Mouse (Mus musculus) CH12.LX (cell line): ENCODE measurements around the gene Car14. TPM values are rescaled to one million over a fixed set of nuclear protein-coding genes. Genes with fewer than 3 reads are reported as not detected.
"Not testable (repeated sequence)": the region's sequence is repeated elsewhere in the genome, so short reads cannot be mapped to it uniquely, and the experiment has no call there.

Source experiments
- DNase-seq: peaks from one replicate; pipeline ENCODE4 v3.0.0-alpha.2; 2013; ENCODE audit errors: extremely low read depth
- H3K27ac ChIP-seq: 2 replicates; pipeline ENCODE4 v1.5.1; 2012; ENCODE audit warnings: low read depth, mild to moderate bottlenecking, control low read depth, moderate library complexity; ENCODE audit not compliant: insufficient read depth
- H3K27me3 ChIP-seq: replicated peaks from 2 replicates; pipeline ENCODE3; 2012; ENCODE audit warnings: inconsistent platforms
- H3K36me3 ChIP-seq, 2 experiments: replicated peaks in 1 of 2; 2 replicates each; pipeline versions ENCODE3 to v1.6.1; 2012; ENCODE audit warnings: inconsistent platforms in 1 of 2, low read length in 1 of 2, mild to moderate bottlenecking in 1 of 2, mixed read lengths in 1 of 2, moderate library complexity in 1 of 2; ENCODE audit not compliant: control insufficient read depth in 1 of 2, insufficient read depth in 1 of 2
- H3K4me1 ChIP-seq, 2 experiments: 2 replicates each; pipeline ENCODE4 v1.6.1; 2012; ENCODE audit warnings: inconsistent platforms in 1 of 2, moderate library complexity in 1 of 2; ENCODE audit not compliant: insufficient read depth in 2 of 2, control insufficient read depth in 1 of 2
- H3K4me2 ChIP-seq: 2 replicates; pipeline ENCODE4 v1.6.1; 2012; ENCODE audit warnings: low read depth, mild to moderate bottlenecking, control low read depth; ENCODE audit not compliant: poor library complexity, insufficient read depth, severe bottlenecking
- H3K4me3 ChIP-seq, 3 experiments: fragments of 150-350 bp in 1 of 3; sonication (generic) in 1 of 3; replicated peaks in 1 of 3; 2 replicates each; pipeline versions ENCODE3 to v1.5.1; 2011 to 2012; ENCODE audit warnings: low read depth in 2 of 3, low read length in 2 of 3, mild to moderate bottlenecking in 2 of 3, moderate library complexity in 2 of 3, control low read depth in 1 of 3, improper control_type of control experiment in 1 of 3, inconsistent platforms in 1 of 3, mixed read lengths in 1 of 3; ENCODE audit not compliant: poor library complexity in 1 of 3
- H3K79me2 ChIP-seq: replicated peaks from 2 replicates; pipeline ENCODE4 v1.6.1; 2012; ENCODE audit warnings: mild to moderate bottlenecking, moderate library complexity; ENCODE audit not compliant: control insufficient read depth, poor library complexity, insufficient read depth, severe bottlenecking; ENCODE audit errors: extremely low read depth
- H3K9ac ChIP-seq: 2 replicates; pipeline ENCODE4 v1.6.1; 2012; ENCODE audit warnings: low read depth, mild to moderate bottlenecking, control low read depth, moderate library complexity; ENCODE audit not compliant: insufficient read depth
- H3K9me3 ChIP-seq: replicated peaks from 2 replicates; pipeline ENCODE3; 2012; ENCODE audit warnings: low read length, inconsistent platforms, mixed read lengths
- BHLHE40 ChIP-seq: IDR thresholded peaks from 2 replicates; pipeline ENCODE4 v1.6.1; 2011; ENCODE audit warnings: mild to moderate bottlenecking, low read depth, low read length, improper control_type of control experiment
- CHD2 ChIP-seq: IDR thresholded peaks from 2 replicates; pipeline ENCODE4 v1.6.1; 2011; ENCODE audit warnings: low read length, improper control_type of control experiment
- CTCF ChIP-seq, 2 experiments: IDR thresholded peaks in 1 of 2; conservative IDR thresholded peaks in 1 of 2; 2 replicates each; pipeline ENCODE4 v1.5.1; 2011 to 2012; ENCODE audit warnings: low read depth in 2 of 2, low read length in 2 of 2, improper control_type of control experiment in 1 of 2, inconsistent platforms in 1 of 2, mild to moderate bottlenecking in 1 of 2, moderate library complexity in 1 of 2
- E2F4 ChIP-seq: IDR thresholded peaks from 2 replicates; pipeline ENCODE4 v1.6.1; 2011; ENCODE audit warnings: low read depth, low read length, improper control_type of control experiment; ENCODE audit not compliant: insufficient replicate concordance
- ELF1 ChIP-seq: IDR thresholded peaks from 2 replicates; pipeline ENCODE4 v1.6.1; 2014; ENCODE audit warnings: low read depth, mild to moderate bottlenecking, inconsistent platforms, low read length, improper control_type of control experiment
- GABPA ChIP-seq: IDR thresholded peaks from 2 replicates; pipeline ENCODE4 v1.6.1; 2012; ENCODE audit warnings: low read depth, low read length, improper control_type of control experiment, inconsistent platforms; ENCODE audit not compliant: insufficient replicate concordance
- HCFC1 ChIP-seq: IDR thresholded peaks from 2 replicates; pipeline ENCODE4 v1.6.1; 2012; ENCODE audit warnings: low read depth, mild to moderate bottlenecking, inconsistent platforms, low read length, improper control_type of control experiment
- IRF4 ChIP-seq: IDR thresholded peaks from 2 replicates; pipeline ENCODE4 v1.6.1; 2014; ENCODE audit warnings: low read depth, mild to moderate bottlenecking, inconsistent platforms, low read length, improper control_type of control experiment
- JUN ChIP-seq: IDR thresholded peaks from 2 replicates; pipeline ENCODE4 v1.6.1; 2011; ENCODE audit warnings: low read depth, mild to moderate bottlenecking, low read length, improper control_type of control experiment, moderate library complexity; ENCODE audit not compliant: insufficient read depth
- KAT2A ChIP-seq: IDR thresholded peaks from 2 replicates; pipeline ENCODE4 v1.6.1; 2012; ENCODE audit warnings: low read length, improper control_type of control experiment, inconsistent platforms; ENCODE audit not compliant: insufficient replicate concordance
- MAX ChIP-seq: IDR thresholded peaks from 2 replicates; pipeline ENCODE4 v1.6.1; 2011; ENCODE audit warnings: low read length, improper control_type of control experiment
- MAZ ChIP-seq: IDR thresholded peaks from 2 replicates; pipeline ENCODE4 v1.6.1; 2012; ENCODE audit warnings: low read depth, mild to moderate bottlenecking, inconsistent platforms, low read length, improper control_type of control experiment, moderate library complexity
- MEF2A ChIP-seq: IDR thresholded peaks from 2 replicates; pipeline ENCODE4 v1.6.1; 2014; ENCODE audit warnings: low read depth, mild to moderate bottlenecking, inconsistent platforms, low read length, improper control_type of control experiment, borderline replicate concordance
- MYC ChIP-seq: IDR thresholded peaks from 2 replicates; pipeline ENCODE4 v1.6.1; 2011; ENCODE audit warnings: low read depth, mild to moderate bottlenecking, improper control_type of control experiment, low read length
- NELFE ChIP-seq: IDR thresholded peaks from 2 replicates; pipeline ENCODE4 v1.6.1; 2011; ENCODE audit warnings: low read depth, low read length, improper control_type of control experiment
- NRF1 ChIP-seq: IDR thresholded peaks from 2 replicates; pipeline ENCODE4 v1.6.1; 2014; ENCODE audit warnings: low read depth, mild to moderate bottlenecking, inconsistent platforms, low read length, improper control_type of control experiment, moderate library complexity
- PAX5 ChIP-seq: IDR thresholded peaks from 2 replicates; pipeline ENCODE4 v1.6.1; 2012; ENCODE audit warnings: low read length, inconsistent platforms, mixed read lengths
- POLR2A ChIP-seq: IDR thresholded peaks from 2 replicates; pipeline ENCODE4 v1.6.1; 2011; ENCODE audit warnings: low read depth, mild to moderate bottlenecking, improper control_type of control experiment, low read length
- POLR2AphosphoS2 ChIP-seq: IDR thresholded peaks from 2 replicates; pipeline ENCODE4 v1.6.1; 2011; ENCODE audit warnings: low read depth, low read length, improper control_type of control experiment
- RCOR1 ChIP-seq: conservative IDR thresholded peaks from 2 replicates; pipeline ENCODE4 v1.6.1; 2012; ENCODE audit warnings: low read depth, mild to moderate bottlenecking, inconsistent platforms, low read length, improper control_type of control experiment
- SIN3A ChIP-seq: IDR thresholded peaks from 2 replicates; pipeline ENCODE4 v1.6.1; 2012; ENCODE audit warnings: low read length, improper control_type of control experiment, inconsistent platforms
- TBP ChIP-seq: conservative IDR thresholded peaks from 2 replicates; pipeline ENCODE4 v1.6.1; 2011; ENCODE audit warnings: low read depth, low read length, improper control_type of control experiment
- TCF12 ChIP-seq: IDR thresholded peaks from 2 replicates; pipeline ENCODE4 v1.6.1; 2014; ENCODE audit warnings: low read depth, mild to moderate bottlenecking, inconsistent platforms, low read length, improper control_type of control experiment
- ZC3H11A ChIP-seq: IDR thresholded peaks from 2 replicates; pipeline ENCODE4 v1.6.1; 2012; ENCODE audit warnings: low read depth, mild to moderate bottlenecking, inconsistent platforms, low read length, improper control_type of control experiment
- ZMIZ1 ChIP-seq: IDR thresholded peaks from 2 replicates; pipeline ENCODE4 v1.6.1; 2012; ENCODE audit warnings: low read depth, mild to moderate bottlenecking, inconsistent platforms, low read length, improper control_type of control experiment
- dilution Hi-C: fragments of 300-500 bp; cut with MboI; formaldehyde crosslinking; loops from 2 replicates; pipeline ENCODE4 v1.14.3; 2020; ENCODE audit warnings: low sequenced_read_pairs; ENCODE audit not compliant: extremely low pct_unique_long_range_greater_than_20kb, extremely low pct_ligation_motif_present
- in situ Hi-C: fragments of 300-500 bp; cut with MboI; formaldehyde crosslinking; loops from 3 replicates; pipeline ENCODE4 v1.14.3; 2019; ENCODE audit warnings: low sequenced_read_pairs, low pct_ligation_motif_present, low pct_unique_long_range_greater_than_20kb, mixed read lengths
- polyA plus RNA-seq: library from polyadenylated mRNA; unstranded; fragments of >175 nt; gene quantifications from 2 replicates; pipeline ENCODE4 v1.2.1, GENCODE M21; 2012; ENCODE audit warnings: low read depth; ENCODE audit not compliant: insufficient read length
- total RNA-seq, 2 experiments: library from RNA; depleted of rRNA; stranded (reverse); fragments of 300-350 nt in 1 of 2; fragments of >200 nt in 1 of 2; gene quantifications; 2 replicates each; pipeline ENCODE4 v1.2.3; 2012 to 2014

Gene Car14
- total and polyA plus RNA-seq, 3 experiments = 0.13 to 0.36 TPM; not detected in 1

DNA sequence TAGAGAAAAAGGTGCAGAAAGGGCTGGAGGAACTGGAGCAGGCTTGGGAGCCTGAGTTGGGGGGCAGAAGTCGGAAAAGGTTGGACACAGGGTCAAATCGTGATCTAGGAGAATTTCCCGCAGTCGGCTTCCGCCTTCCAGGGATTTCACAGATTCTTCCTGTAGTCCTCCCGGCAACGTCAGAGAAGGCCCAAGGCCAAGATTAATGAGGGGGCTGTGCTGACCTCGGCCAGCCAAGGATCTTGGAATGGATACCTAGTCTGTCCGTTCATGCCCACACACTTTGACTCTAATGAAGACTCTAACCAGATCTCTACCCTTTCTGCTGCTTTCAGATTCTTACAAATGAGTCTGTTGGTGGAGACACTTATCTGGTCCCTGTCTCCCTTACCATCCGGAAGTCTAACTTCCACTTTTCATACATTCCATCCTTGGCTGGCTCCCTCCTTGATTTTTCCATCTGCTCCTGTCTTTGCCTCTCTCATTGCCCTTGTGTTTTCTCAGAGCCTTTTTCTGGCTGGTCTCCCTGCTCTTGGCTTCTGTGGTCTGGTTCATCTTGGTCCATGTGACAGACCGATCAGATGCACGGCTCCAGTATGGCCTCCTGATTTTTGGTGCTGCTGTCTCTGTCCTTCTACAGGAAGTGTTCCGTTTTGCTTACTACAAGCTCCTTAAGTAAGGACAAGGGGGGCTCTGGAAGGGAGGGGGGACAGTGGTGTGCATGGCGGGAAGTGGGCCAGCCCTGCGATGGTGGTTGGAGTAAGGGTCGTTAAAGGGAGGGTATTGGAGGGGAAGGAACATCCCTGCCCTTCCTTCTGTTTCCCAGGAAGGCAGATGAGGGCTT, 10.0 kb downstream of the Car14 start:
- no peak overlapping the region; the same call in 1 of the 2 replicates for H3K27ac ChIP-seq
- peaks cover 10 to 50% of the 10 kb centered on the region in 2 experiments for H3K4me1 ChIP-seq
- peaks cover 16% of the 10 kb centered on the region for H3K79me2 ChIP-seq
- no peaks in the 10 kb centered on the region for H3K27me3 ChIP-seq
- peak overlapping the region; percentile 99 for H3K9ac ChIP-seq
- peak overlapping the region; percentile 85 to 98 (median 90) for H3K4me3 ChIP-seq
- H3K9me3 ChIP-seq = no peaks in the 10 kb centered on the region
- DNase-seq = no peak
- in situ Hi-C loops (no loop called here), dilution Hi-C loops (no loop called here)
- H3K4me2 ChIP-seq = peak overlapping the region; percentile 92
- peaks cover 7 to 31% of the 10 kb centered on the region in 2 experiments for H3K36me3 ChIP-seq
- TF ChIP-seq BHLHE40 (no peak), JUN (no peak), ELF1 (no peak), POLR2A (no peak), TBP (no peak), HCFC1 (no peak), CTCF (conservative IDR thresholded peaks at IDR 0.05 in 1 of 2, IDR thresholded peaks at IDR 0.05 in 1 of 2; ENCODE audit: low read depth in 2 of 2, low read length in 2 of 2) (no peak), MYC (no peak), POLR2AphosphoS2 (no peak), TCF12 (no peak), PAX5 (no peak), ZC3H11A (no peak), MAX (no peak), NELFE (no peak), KAT2A (no peak), E2F4 (no peak)

DNA sequence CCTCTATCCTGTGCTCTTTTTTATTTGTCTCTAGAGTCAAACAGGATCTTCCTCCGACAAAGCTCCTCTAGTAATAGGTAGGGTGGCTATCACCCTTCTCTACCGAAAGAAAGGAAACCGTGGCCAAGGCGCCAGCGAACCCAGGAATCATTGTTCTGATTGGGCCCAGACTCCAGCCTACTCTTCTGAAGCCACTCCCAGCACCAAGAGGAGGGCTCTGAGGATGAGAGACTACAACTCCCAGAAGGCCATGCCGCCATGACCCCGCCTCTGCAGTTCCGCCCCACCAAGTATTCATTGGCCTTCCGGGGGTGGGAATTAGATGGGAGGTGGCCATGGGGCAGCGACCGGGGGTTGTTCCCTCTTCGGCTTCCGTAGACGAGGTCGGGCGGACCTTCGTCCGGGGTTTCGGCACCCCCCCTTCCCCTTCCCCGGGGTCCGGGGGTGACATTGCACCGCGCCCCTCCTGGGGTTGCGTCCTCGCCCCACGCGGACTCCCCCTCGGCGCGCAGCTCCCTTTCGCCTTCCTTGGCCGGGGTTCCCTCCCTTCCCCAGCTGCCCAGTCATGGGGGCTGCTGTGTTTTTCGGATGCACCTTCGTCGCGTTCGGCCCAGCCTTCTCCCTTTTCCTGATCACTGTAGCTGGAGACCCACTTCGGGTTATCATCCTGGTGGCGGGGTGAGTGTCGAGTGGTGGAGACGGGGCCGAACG, 10.7 kb downstream of the Car14 start, which contains the start of gene Aph1a:
Aph1a (plus strand) TSS at position 364 of the 711 bp plus-strand sequence.
- Histone ChIP-seq H3K79me2 (peaks cover 16% of the 10 kb centered on the region), H3K4me2 (peak within 1 kb of the TSS; percentile 93), H3K4me3 (peak within 1 kb of the TSS; percentile 85 to 98 (median 90)), H3K9ac (peak within 1 kb of the TSS; percentile 99), H3K4me1 (peaks cover 10 to 51% of the 10 kb centered on the region in 2 experiments), H3K36me3 (peaks cover 8 to 31% of the 10 kb centered on the region in 2 experiments)
- H3K27ac ChIP-seq, H3K27me3 ChIP-seq, H3K9me3 ChIP-seq, in situ Hi-C loops, dilution Hi-C loops: not testable (repeated sequence)
- peak; percentile 98 for DNase-seq
- peak; percentile 95 for TF ChIP-seq KAT2A
- 0 out of 2 replicates have a peak, but pooled peaks have one; percentile 11 for TF ChIP-seq MEF2A
- 0 out of 2 replicates have a peak, but pooled peaks have one; percentile 34 for TF ChIP-seq IRF4
- TF ChIP-seq NELFE = peak; percentile 85
- TF ChIP-seq SIN3A = peak; percentile 51; the same call in 1 of the 2 replicates
- peak; percentile 58 for TF ChIP-seq MAX
- peak; percentile 44 for TF ChIP-seq NRF1
- TF ChIP-seq ZMIZ1 = peak; percentile 63; the same call in 1 of the 2 replicates
- TF ChIP-seq MAZ = peak; percentile 65; the same call in 1 of the 2 replicates
- TF ChIP-seq GABPA = peak; percentile 68; the same call in 1 of the 2 replicates
- TF ChIP-seq POLR2A = peak; percentile 76
- TF ChIP-seq MYC = peak; percentile 46; the same call in 1 of the 2 replicates
- 0 out of 2 replicates have a peak, but pooled peaks have one; percentile 17 for TF ChIP-seq RCOR1
- peak; percentile 93 for TF ChIP-seq HCFC1
- TF ChIP-seq CHD2 = peak; percentile 26; the same call in 1 of the 2 replicates
- peak; percentile 93 for TF ChIP-seq ELF1
- peak; percentile 54; the same call in 1 of the 2 replicates for TF ChIP-seq TBP
